Mouse (Mus musculus): Measurements from ENCODE around the gene Erp44. TPM values are rescaled to one million over a fixed set of nuclear protein-coding genes. Genes with fewer than 3 reads are reported as not detected.

Erp44 gene
- polyA plus RNA-seq, 2 experiments from 2014 or later = 56.1 to 71.5 TPM

DNA sequence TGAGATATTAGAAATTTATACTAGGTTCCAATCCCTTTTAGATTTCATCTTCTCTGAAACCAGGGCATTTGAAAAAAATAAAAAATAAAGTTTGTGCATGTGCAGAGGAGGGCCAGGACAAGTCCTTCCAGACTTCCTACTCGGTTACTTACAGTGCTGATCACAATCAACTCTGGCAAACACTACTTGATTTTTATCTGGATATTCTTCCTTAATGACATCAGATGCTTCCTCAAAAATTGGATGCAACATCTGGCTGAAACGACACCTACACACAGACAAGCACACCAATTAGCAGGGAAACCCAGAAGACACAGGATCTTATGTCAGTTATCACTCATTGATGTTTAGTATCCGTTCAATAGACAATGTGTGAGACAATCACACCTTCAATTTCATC lies 42.6 kb downstream of the Erp44 start:
- ATAC-seq = no peak

DNA sequence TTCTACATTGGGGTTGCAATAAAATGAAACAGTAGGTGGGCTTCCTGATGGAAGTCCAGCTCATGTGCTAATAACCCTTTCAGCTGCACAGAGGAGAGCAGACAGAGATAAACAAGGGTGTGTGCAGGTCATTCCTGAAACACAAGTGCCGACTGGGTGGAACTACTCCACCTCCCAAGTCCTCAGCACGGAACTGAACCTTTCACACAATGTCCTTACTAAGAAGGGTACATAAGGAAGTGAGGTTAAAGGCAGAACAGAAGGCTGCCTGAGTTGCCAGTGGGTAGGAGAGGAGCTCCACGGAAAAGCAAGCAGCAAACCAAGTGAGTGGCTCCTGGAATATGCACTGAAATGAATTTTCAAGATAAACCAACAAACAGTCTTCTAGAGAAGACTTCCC lies 52.6 kb downstream of the Erp44 start:
- ATAC-seq = no peak

DNA sequence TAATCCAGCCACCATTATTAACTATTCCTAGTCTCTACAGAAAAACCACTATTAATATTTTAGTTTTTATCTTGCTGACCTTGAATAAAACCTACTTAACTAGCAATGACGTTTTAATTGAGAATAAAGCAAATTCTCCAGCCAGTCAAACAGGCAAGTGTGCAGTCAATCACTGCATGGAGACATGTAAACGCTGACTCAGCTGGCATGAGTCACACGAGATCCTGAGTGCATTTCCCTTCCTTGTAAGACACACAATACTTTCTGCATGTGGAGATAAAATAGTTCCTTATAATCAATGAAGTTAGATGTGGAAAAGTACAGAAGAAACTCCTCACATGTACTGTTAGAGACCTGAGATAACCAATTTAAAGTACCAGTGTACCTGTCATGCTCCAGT lies 53.8 kb downstream of the Erp44 start:
- ATAC-seq = no peak

DNA sequence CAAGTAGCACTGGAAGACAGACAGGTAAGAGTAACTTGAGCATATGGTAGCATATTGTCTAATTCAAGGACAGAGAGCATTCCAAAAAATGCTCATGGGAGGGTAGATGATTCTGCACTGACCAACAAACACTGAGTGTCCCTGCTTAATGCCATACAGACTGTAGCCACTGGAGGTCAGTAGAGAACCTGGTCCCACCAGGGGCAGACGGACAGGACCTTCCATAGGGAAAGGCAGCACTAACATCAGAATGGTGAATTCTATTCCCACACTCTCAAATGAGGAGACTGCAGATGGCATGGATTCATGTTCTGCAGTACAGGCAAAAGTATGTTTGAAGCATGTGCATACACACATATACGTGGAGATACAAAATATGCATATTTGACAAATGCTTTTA lies 54.2 kb downstream of the Erp44 start:
- ATAC-seq = no peak

DNA sequence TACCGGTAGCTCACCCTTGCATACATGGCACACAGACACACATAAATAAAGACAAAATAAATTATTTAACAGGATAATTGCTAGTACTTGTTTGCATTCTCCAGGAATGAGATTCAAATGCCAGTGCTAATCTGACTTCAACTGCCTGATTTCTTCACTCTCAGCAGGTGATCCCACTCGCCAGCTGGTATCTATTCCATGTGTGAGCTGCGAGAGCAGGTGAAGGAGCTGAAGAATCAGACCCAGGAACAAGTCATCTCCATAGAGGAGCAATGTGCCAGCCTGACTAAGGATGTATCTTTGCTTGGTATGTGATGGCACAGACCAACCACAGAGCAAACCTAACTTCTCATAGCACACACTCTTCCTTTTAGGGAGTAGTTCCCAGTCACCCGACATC lies 75.8 kb downstream of the Erp44 start:
- no peak for ATAC-seq

DNA sequence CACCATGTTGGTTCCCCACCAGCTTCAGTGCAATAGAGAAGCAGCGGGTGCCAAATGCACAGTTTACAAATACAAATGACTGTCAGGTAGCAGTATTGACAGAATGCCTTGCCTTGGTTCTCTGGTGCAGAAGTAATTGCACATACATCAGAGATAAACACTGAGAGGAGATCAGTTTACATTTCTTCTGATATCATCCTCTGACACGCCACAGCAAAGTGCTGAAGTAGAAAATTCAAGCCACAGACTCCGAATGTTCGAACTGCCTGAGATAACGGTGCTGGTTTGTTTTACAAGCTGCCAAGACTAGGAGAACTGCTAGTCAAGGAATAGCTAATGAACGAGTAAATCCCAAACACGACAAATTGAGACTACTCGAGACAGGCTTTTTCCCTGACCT lies 80.9 kb downstream of the Erp44 start:
- no peak for ATAC-seq

DNA sequence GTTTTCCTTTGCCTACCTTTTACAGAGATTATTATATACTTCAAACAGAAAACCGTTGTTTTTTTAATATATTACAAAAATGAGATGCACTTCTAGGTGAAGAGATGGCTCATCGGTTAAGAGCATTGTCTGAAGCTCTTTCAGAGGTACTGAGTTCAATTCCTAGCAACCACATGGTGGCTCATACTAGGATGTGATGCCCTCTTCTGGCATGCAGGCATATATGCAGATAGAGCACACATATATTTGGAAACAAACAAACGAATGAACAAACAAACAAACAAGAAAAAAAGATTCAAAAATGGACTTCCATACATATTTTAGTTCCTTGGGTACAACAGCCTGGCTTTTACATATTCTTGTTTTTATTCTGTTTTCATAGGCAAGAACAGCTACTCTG lies 81.4 kb downstream of the Erp44 start:
- ATAC-seq = no peak

DNA sequence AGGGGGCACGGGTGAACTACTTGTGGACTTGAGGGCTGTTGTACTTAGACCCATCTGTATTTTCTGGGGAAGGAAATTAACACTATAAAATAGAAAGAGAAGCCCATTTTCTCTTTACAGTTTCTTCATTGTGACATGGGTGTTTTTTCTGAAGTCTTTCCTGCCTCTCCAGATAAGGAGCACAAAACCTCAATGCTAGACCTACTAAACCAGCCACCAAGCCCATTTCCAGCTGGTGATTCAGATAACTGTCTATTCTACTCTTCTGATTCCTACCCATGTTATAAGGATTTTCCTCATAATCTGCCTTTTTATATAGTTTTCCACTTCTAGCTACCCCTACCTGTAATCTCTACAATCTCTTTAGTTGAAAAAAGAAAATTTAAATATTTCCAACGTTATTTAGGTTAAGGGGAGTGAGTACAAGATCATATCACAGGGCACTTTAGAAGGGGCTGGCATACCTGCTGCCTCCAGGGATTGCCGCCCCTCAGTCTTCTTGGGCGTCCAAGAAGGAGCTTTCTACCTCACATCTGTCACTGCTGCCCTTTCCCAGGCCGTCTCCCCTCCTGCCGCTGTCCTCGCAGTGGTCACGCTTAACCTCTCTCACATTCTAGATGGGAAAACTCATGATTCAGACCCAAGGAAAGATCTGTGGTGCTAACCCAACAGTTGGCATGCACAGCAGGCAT lies 97.1 kb downstream of the Erp44 start:
- no peak for ATAC-seq

DNA sequence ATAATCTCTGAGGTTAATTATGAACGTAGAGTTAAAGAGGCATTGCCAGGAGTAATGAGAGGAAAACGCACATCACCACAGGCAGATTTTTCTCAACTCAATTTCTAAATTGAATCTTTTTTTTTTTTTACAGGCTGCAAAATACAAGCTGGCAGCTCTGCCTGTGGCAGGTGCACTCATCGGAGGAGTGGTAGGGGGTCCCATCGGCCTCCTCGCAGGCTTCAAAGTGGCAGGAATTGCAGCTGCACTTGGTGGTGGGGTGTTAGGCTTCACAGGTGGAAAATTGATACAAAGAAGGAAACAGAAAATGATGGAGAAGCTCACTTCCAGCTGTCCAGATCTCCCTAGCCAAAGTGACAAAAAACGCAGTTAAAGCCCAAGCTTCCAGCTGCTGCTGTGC lies 98.0 kb downstream of the Erp44 start:
- ATAC-seq = no peak

DNA sequence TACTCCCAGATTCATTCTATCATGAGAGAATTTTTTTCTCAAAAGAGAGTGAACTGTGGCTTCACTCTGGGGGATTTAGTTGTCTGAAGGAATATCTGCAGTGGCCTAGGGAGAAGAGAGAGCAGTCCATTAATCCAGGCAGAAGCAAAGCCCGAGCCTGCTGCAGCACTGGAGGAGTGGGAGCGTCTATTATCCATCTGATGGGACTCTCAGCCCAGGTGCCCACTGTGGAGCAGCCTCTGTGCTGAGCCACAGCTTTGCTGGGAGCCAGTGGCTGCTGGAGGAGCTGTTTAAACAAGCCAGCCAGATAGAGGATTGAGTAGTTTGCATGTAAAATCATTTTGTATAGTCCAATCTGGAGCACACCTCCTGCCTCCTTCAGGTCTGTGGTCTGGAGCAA lies 98.4 kb downstream of the Erp44 start:
- no peak for ATAC-seq

DNA sequence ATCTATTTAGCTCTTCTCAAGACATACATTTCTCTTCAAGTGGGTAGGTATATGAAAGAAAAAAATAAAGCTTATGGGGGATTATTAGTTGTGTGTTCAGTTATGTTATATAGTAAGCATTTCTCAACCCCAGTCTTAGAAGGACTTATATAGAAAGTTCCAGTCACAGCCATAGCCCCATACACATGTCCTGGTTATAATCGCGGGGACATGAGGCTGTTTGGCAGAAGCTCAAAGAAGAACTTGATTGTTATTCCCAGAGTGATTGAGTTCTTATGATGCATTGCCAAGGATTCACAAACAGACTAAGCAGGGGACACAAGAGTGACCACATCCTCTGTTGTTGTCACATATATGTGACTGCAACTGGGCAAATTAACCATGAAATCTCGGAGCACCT lies 103.7 kb downstream of the Erp44 start:
- ATAC-seq = no peak

DNA sequence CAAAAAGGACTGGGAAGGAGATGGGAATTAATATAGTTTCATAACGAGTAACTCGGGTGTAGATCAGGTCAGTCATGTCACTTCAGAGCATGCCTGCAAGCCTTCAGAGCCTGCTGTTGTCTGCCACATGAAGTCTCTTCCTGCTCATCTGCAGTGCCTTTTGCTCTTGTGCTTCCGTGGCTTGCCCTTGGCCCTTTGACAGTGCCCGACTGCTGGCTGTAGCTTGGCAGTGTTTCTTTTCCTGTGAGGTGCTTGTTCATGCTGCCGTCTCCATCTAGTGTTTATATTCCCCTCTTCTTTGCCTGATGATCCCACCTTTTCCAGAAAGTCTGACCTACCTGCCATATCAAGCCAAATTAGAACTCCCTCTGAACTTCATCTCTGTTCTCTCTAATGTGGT lies 115.5 kb downstream of the Erp44 start:
- no peak for ATAC-seq

DNA sequence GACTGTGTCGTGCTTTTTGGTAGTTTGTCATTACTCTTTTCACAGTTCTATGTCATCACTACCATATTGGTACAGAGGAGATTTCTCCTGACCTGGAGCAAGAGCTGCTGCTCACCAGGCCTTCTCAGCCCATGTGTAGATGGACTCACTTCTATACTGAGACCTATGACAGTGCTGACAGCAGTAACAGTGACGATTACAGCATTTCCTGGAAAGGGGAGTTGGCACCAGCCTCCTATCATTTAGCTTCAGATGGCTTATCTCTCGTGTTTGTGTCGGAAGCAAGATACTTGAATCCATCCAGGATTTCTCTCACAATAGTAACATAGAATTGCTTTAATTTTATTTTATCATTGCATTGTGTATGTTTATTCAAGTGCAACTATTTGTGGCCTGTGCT lies 119.0 kb downstream of the Erp44 start:
- no peak for ATAC-seq

DNA sequence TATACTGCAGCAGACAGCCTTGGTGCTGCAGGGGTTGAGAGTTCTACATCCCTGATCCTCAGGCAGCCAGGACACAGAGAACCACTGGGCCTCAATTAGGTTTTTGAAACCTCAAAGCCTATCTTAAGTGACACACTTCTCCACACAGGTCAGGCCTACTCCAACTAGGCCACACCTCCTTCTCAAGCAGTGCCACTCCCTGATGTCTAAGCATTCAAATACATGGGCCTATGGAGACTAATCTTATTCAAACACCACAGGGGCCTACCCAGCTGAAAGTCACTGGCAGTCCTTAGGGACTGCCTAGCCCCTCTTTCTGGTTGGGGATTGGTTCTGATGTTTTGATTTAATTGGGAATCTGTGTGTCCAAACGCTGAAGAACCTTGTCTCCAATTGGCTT lies 123.5 kb downstream of the Erp44 start:
- ATAC-seq = no peak

DNA sequence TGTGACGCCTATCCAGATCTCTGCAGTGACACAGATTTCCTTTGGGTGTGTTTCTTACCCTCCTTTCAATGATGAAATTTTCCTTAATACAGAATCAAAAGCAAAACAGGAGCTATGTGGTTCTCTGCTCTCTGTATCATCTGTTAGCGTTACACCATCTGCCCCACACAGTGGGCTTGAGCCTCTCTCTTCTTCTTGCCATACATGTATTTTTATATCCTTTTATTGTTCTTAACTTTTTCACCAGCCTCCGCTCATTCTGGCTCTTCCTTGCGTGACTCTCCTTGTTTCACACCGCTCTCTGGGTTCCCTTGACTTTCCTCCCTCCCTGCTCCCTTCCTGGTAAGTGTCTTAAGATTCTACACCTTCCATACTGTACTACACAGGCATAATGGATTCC lies 126.1 kb downstream of the Erp44 start:
- no peak for ATAC-seq

DNA sequence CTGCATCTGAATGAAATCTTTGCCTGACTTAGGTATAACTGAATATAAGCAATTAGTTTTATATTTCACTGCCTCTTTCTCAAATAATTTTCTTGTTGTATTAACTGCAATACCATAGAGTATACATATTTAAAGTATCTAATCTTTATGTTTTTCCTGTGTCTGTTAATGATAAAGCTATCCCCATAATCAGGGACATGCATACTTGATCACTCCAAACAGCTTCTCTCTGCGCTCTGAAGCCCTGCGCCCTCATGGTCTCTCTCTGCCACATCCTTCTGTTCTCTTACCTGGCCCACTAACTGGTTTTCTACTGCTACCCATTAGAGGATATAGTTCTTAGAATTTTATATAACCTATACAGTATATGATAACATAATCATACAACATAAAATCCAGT lies 129.9 kb downstream of the Erp44 start:
- ATAC-seq = no peak

Other genes with a start within 250 kb of the Erp44 start
- gene Nr4a3, start 234.4 kb downstream of the Erp44 start, polyA plus RNA-seq (2017; shearing (Covaris generic)) = 1 to 10 TPM; 2.0 to 3.5 TPM
- gene Stx17, start 154.6 kb downstream of the Erp44 start, polyA plus RNA-seq (2017; shearing (Covaris generic)) = 10 to 100 TPM in 1 of 2 experiments, 1 to 10 TPM in 1; 9.8 to 11.0 TPM
- gene Invs, start 202 bp upstream of the Erp44 start, polyA plus RNA-seq (2017; shearing (Covaris generic)) = 10 to 100 TPM in 1 of 2 experiments, 1 to 10 TPM in 1; 9.4 to 10.5 TPM
- 10 to 100 TPM; 62.4 to 70.4 TPM for gene Tex10, start 193.9 kb upstream of the Erp44 start, polyA plus RNA-seq (2017; shearing (Covaris generic))

All from activated CD4-positive, CD25-positive, alpha-beta regulatory T cell, adult 4 months (primary cell).